Mouse (Mus musculus): Measurements from ENCODE around the gene Rbpj. TPM values are rescaled to one million over a fixed set of nuclear protein-coding genes. Genes with fewer than 3 reads are reported as not detected.

Gene Rbpj
- polyA plus RNA-seq, 1 experiment from 2014 or later: 36.4 TPM

- H3K9me3 ChIP-seq (replicated peaks): no peaks in the 10 kb centered on the region
- H3K36me3 ChIP-seq: no peaks in the 10 kb centered on the region
- H3K9ac ChIP-seq: no peak overlapping the region
- H3K27me3 ChIP-seq: no peaks in the 10 kb centered on the region
- ATAC-seq (ENCODE audit: insufficient number of reproducible peaks, low FRiP score, low TSS enrichment, low read depth): no peak
- H3K4me3 ChIP-seq (replicated peaks): no peak overlapping the region
- no peak overlapping the region for H3K4me2 ChIP-seq (replicated peaks)
- H3K4me1 ChIP-seq: no peaks in the 10 kb centered on the region
- 57% methylated on average over 3 of the region's 3 CpGs for WGBS
- H3K27ac ChIP-seq (replicated peaks): no peak overlapping the region
Measured at GRCm38 (mm10) chr5:53696701-53697100, 230.7 kb downstream of the Rbpj start.

- no peak overlapping the region for H3K4me2 ChIP-seq (replicated peaks)
- no peak overlapping the region for H3K27ac ChIP-seq (replicated peaks)
- no peak for ATAC-seq (ENCODE audit: insufficient number of reproducible peaks, low FRiP score, low TSS enrichment, low read depth)
- no peaks in the 10 kb centered on the region for H3K27me3 ChIP-seq
- H3K9me3 ChIP-seq (replicated peaks): no peaks in the 10 kb centered on the region
- H3K9ac ChIP-seq: no peak overlapping the region
- H3K36me3 ChIP-seq: no peaks in the 10 kb centered on the region
- 81% methylated on average over 9 of the region's 9 CpGs for WGBS
- no peaks in the 10 kb centered on the region for H3K4me1 ChIP-seq
- no peak overlapping the region for H3K4me3 ChIP-seq (replicated peaks)
Measured at GRCm38 (mm10) chr5:53697794-53698193, 231.8 kb downstream of the Rbpj start.

- no peak overlapping the region for H3K9ac ChIP-seq
- no peak overlapping the region for H3K4me2 ChIP-seq (replicated peaks)
- no peaks in the 10 kb centered on the region for H3K4me1 ChIP-seq
- no peak for ATAC-seq (ENCODE audit: insufficient number of reproducible peaks, low FRiP score, low TSS enrichment, low read depth)
- no peaks in the 10 kb centered on the region for H3K36me3 ChIP-seq
- no peak overlapping the region for H3K4me3 ChIP-seq (replicated peaks)
- WGBS: 82% methylated on average over 14 of the region's 14 CpGs
- no peaks in the 10 kb centered on the region for H3K27me3 ChIP-seq
- H3K27ac ChIP-seq (replicated peaks): no peak overlapping the region
- no peaks in the 10 kb centered on the region for H3K9me3 ChIP-seq (replicated peaks)
Measured at GRCm38 (mm10) chr5:53702686-53703085, 236.7 kb downstream of the Rbpj start.

Other genes with a start within 250 kb of the Rbpj start
- 84.1 and 86.9 TPM in 2 replicates for gene Smim20, start 199.1 kb upstream of the Rbpj start, polyA plus RNA-seq (2015; fragmentation: Nextera tagmentation; extraction: Ambion mirVana)
- 0.43 and 0.55 TPM in 2 replicates for gene Cckar, start 241.6 kb downstream of the Rbpj start, polyA plus RNA-seq (2015; fragmentation: Nextera tagmentation; extraction: Ambion mirVana)

All from embryonic facial prominence, embryonic 15.5 days (tissue).